Mouse (Mus musculus) thymus, adult 18-20 months (tissue): ENCODE data around the gene Gpatch11.
A peak's percentile ranks its signal among the peaks of the same experiment; 100 is the strongest.
"Not testable (repeated sequence)": the region's sequence is repeated elsewhere in the genome, so short reads cannot be mapped to it uniquely, and the experiment has no call there.

Experiments
- DNase-seq, 2 experiments: peaks; one replicate each; pipeline ENCODE4 v3.0.0; 2022; ENCODE audit warnings: mixed read lengths in 2 of 2

The Gpatch11 gene

GRCm38 (mm10) chr17:78834856-78835835 lies at the start of gene Gpatch11, which contains the start of gene Heatr5b:
Gene Gpatch11, plus strand, starts transcription at chr17:78835567.
Gene Heatr5b, minus strand, starts transcription at chr17:78835364.
- DNase-seq = peak; percentile 96 to 97

- not testable (repeated sequence) for DNase-seq
Measured at GRCm38 (mm10) chr17:78788273-78788672, 47.1 kb upstream of the Gpatch11 start.

- no peak for DNase-seq
Measured at GRCm38 (mm10) chr17:78791068-78791689, 44.2 kb upstream of the Gpatch11 start.

GRCm38 (mm10) chr17:78791690-78792070 lies 43.7 kb upstream of the Gpatch11 start:
- DNase-seq = no peak

DNA sequence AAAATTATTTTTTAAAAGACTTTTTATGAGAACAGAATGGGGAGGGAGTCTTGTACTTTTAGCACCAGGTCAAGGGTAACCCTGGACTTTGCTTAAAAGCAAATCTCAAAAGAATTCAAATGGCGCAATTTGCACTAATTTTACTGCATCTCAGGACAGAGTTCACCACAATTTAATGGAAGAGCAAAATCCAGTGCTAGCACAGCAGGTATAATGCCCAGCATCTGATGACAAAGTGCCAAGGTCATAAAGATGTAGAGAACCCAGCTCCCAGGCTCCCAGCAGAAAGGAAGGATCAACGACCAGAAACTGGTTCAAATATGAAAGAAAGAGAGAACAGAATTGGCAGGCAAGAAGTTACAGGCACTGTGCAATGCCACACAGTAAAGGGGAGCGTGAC lies 43.2 kb upstream of the Gpatch11 start:
- DNase-seq = no peak

DNA sequence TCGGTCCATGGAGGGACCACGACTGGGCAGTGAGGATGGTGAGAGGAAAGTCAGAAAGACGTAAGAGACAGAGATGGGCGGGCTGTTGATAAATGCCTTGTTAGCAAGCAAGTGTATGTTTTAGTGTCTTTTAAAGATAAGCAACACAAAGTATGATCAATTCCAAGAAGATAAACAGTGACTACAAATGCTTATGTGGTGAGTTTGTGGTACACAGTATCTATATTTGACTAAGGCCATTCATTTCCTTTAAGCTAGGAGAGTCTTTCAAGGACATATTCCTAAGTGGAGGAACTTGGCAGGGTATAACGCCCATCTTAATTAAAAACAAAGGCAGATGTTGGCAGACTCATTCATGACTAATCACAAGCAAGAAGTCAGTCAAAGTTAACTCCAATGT lies 41.0 kb upstream of the Gpatch11 start:
- no peak for DNase-seq

DNA sequence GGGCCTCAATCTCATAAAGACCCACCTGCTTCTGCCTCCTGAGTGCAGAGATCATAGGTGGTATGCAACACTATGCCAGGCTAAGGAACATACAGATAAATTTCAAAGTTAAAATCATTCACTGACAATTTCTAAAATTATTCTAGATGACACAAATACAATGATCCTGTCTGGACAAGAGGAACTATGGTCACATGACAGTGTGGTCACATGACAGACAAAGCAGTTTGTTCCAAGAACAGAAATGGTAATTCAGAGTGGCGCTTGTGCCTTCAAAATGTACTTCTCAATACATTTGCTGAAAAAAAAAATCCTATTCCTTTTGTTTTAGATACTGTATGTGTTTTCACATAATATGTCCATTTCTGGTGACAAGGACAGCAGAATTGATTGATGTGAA lies 38.1 kb upstream of the Gpatch11 start:
- DNase-seq = no peak

GRCm38 (mm10) chr17:78809019-78809418 lies 26.3 kb upstream of the Gpatch11 start:
- DNase-seq = no peak

DNA sequence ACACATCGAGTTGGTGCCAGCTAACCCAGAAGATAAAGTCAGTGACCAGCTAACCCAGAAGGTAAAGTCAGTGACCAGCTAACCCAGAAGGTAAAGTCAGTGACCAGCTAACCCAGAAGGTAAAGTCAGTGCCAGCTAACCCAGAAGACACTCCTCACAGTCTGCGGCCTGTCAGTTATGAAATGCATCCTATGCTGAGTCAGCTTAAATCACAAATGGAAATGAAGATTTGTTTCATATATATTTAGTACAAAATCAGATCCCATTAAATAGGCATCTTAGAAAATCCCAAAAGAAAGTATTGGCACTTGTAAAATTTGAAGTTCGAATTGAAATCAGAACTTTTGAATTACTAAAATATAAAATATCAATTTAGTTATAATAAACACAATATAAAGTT lies 25.8 kb upstream of the Gpatch11 start:
- DNase-seq = no peak

GRCm38 (mm10) chr17:78824346-78824745 lies 11.0 kb upstream of the Gpatch11 start:
- no peak for DNase-seq

- no peak for DNase-seq
Measured at GRCm38 (mm10) chr17:78836056-78836455, 689 bp downstream of the Gpatch11 start.

GRCm38 (mm10) chr17:78842271-78842928 lies 7.0 kb downstream of the Gpatch11 start:
- no peak for DNase-seq

DNA sequence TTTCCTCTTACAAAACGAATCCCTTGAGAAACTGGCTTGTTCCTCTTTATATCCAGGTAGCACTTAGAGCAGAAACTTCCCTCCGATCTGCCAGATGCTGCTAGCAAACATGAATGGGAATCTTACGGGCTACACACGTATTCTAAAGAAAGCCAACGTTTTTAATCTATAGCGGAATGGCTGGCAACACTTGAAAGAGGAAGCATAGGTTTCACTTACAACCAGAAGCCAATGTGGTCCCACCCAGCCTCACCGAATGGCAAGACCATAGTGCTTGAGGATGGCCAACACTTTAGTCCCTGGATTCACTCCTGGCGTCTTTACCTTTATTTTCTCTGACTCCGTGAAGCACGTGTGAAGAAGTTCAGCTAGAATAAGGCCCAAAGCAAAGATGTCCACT lies 20.9 kb downstream of the Gpatch11 start:
- no peak for DNase-seq

DNA sequence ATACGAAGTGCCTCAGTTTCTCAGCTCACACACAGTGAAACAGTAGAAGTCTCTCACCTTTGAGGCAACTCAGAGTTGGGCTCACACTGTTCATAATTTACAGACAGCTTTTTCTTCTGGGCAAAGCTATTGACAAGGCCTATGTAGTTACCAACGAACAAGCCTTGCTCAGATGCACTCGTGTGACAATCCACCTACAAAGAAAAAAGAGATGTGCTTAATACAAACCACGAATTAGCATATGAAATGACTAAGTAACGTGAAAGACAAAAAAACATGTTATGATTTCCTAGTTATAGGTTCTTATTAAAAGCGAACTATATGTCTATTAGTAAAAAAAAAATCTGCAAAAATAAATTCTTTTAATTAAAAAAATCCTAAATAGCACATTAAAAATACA lies 38.5 kb downstream of the Gpatch11 start:
- no peak for DNase-seq

- DNase-seq = peak in 1 of 2 experiments; percentile 20
Measured at GRCm38 (mm10) chr17:78881878-78882304, 46.5 kb downstream of the Gpatch11 start.

GRCm38 (mm10) chr17:78882401-78883112 lies 47.2 kb downstream of the Gpatch11 start, which contains the start of gene Eif2ak2:
Gene Eif2ak2, minus strand, starts transcription at chr17:78882573.
- DNase-seq = peak; percentile 58

DNA sequence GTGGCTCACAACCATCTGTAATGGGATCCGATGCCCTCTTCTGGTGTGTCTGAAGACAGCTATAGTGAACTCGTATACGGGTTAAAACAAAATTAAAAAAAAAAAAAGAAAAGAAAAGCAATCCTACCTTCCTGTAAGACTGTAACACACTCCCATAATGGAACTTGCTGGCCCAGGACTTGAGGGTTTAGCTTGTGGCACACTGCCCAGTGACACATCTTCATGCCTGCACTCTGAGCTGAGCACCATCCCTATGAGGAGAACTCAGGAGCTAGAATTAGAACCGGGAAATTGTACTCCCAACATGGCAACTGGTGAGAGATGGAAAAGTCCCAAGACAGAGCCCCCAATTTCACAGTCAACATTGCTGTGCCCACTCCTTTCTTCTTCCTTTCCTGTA lies 47.9 kb downstream of the Gpatch11 start:
- no peak for DNase-seq

GRCm38 (mm10) chr17:78885286-78886065 lies 50.1 kb downstream of the Gpatch11 start:
- DNase-seq = no peak

GRCm38 (mm10) chr17:78888554-78888953 lies 53.2 kb downstream of the Gpatch11 start:
- DNase-seq = no peak

DNA sequence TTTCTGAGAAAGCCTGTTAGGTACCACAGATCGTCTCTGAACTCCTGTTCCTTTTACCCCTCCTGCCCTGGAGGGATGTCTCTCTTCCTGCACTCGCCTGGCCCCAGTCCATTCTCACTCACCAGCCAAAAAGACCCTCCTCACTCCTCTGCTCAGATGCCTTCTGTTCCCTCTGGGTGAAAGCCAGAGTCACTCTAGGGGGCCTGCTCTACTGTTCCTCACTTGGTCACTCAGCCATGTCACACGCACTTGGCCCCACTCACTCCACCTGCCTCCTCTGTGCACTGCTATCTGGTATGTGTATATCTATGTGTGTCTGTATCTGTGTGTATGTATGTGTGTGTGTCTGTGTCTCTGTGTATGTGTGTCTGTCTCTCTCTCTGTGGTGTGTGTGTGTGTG lies 53.8 kb downstream of the Gpatch11 start:
- no peak for DNase-seq

GRCm38 (mm10) chr17:78891020-78891419 lies 55.7 kb downstream of the Gpatch11 start:
- no peak for DNase-seq

DNA sequence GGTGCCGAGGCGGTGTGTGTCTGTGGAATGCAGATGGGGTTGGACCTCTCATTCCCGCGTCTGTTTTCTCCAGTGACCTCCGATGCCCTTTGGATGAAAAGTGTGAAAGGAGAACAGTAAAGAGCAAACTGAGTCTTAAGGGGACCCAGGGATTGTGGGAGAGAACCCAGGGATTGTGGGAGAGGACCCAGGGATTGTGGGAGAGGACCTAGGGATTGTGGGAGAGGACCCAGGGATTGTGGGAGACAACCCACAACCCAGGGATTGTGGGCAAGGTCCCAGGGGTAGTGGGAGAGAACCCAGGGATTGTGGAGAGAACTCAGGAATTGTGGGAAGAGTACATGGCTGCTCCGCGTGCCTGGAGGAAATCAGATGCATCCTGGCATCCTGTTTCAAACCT lies 59.6 kb downstream of the Gpatch11 start:
- no peak for DNase-seq
